Mouse (Mus musculus): ENCODE measurements at regions not wholly inside any gene's neighbourhood (a gene's known extent, or its start where the extent isn't known, plus 50 kb on each side); places are given as distances from the start of the nearest gene placed in this dataset.

DNA sequence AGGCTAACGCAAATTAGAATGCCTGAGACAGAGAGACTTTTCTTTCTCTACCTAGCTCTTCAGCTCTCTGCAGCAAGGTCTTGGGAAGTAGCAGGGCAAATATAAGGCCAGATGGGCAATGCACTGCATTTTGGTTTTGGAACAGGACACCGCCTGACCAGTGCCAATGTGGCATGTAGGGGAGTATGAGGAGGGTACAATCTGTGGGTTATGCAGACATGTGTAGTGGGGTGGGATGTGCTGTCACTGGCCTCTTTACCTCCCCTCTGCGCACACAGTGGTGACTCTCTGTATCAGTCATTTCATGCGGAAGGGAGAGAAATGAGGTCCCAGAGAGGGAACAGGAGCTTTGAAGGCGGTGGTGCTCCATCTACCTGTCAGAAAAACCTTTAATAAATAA is 105.9 kb upstream of the Cachd1 start:
- no peak for TF ChIP-seq CTCF (IDR thresholded peaks at IDR 0.05)
- TF ChIP-seq POLR2A (IDR thresholded peaks at IDR 0.05; ENCODE audit: insufficient read depth, low read depth, low read length): no peak

Data from heart, adult 2 months (tissue).